Mouse (Mus musculus) neural tube, embryonic 12.5 days (tissue): ENCODE measurements around the gene Rnf121. TPM values are rescaled to one million over a fixed set of nuclear protein-coding genes. Genes with fewer than 3 reads are reported as not detected.
A peak's percentile ranks its signal among the peaks of the same experiment; 100 is the strongest.

Experiments used
- ATAC-seq: fragments of 200-750 bp; cut with Nextera tagmentation; 2 replicates; pipeline ENCODE4 v1.8.0; 2017; ENCODE audit warnings: low read depth, mild to moderate bottlenecking, moderate TSS enrichment, moderate library complexity; ENCODE audit not compliant: low FRiP score
- H3K27ac ChIP-seq: fragments of 300-500 bp; sonication (generic); 2 replicates; pipeline ENCODE4 v1.5.1; 2016
- H3K27me3 ChIP-seq: fragments of 300-500 bp; sonication (generic); replicated peaks from 2 replicates; pipeline ENCODE4 v1.6.1; 2016; ENCODE audit warnings: mild to moderate bottlenecking
- H3K36me3 ChIP-seq: fragments of 300-500 bp; sonication (generic); 2 replicates; pipeline ENCODE4 v1.6.1; 2016; ENCODE audit warnings: mild to moderate bottlenecking
- H3K4me1 ChIP-seq: fragments of 300-500 bp; sonication (generic); 2 replicates; pipeline ENCODE4 v1.6.1; 2016
- H3K4me2 ChIP-seq: fragments of 300-500 bp; sonication (generic); replicated peaks from 2 replicates; pipeline ENCODE4 v1.6.1; 2016; ENCODE audit warnings: mild to moderate bottlenecking
- H3K4me3 ChIP-seq: fragments of 300-500 bp; sonication (generic); 2 replicates; pipeline ENCODE4 v1.5.1; 2016
- H3K9ac ChIP-seq: fragments of 300-500 bp; sonication (generic); 2 replicates; pipeline ENCODE4 v1.6.1; 2016; ENCODE audit warnings: mild to moderate bottlenecking
- H3K9me3 ChIP-seq: fragments of 300-500 bp; sonication (generic); 2 replicates; pipeline ENCODE4 v1.6.1; 2016; ENCODE audit warnings: mild to moderate bottlenecking
- WGBS: fragments of 180-500 bp; shearing (Covaris S2); methylation state at CpG from one replicate; pipeline ENCODE4 v1.1.7; 2016; 5-methylcytosine and 5-hydroxymethylcytosine counted together
- polyA plus RNA-seq: library from polyadenylated mRNA; unstranded; fragments of >200 nt; fragmentation: Nextera tagmentation; extraction: Ambion mirVana; gene quantifications from 2 replicates; pipeline ENCODE4 v1.2.1, GENCODE M21; 2016

The Rnf121 gene
- polyA plus RNA-seq, 1 experiment from 2014 or later: 30.2 TPM

DNA sequence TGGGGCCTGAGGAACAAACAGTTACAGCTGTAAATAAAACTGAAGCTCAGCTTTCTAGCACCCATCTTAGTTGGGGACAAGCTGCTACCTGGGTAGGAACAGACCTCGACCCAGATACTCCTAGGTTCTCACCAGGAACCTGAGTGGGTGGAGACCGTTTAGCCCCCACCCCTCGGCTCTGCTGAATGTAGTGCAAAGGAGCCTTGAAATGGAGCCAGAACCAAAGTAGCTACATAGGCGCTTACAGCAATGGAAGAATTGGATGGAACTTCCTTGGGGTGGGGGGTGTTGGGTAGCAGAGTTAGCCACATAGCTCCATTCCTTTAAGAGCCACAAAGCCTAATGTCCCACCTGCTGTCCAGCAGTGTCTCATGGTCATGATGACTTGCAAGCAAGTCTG is 48.3 kb downstream of the Rnf121 start:
- no peak for ATAC-seq
- H3K27me3 ChIP-seq: no peaks in the 10 kb centered on the region
- H3K4me1 ChIP-seq: no peaks in the 10 kb centered on the region
- H3K9ac ChIP-seq: no peak overlapping the region
- no peaks in the 10 kb centered on the region for H3K9me3 ChIP-seq
- H3K4me3 ChIP-seq: no peak overlapping the region
- H3K4me2 ChIP-seq: no peak overlapping the region
- 89% methylated on average over 4 of the region's 4 CpGs for WGBS
- H3K27ac ChIP-seq: no peak overlapping the region
- peaks cover 96% of the 10 kb centered on the region for H3K36me3 ChIP-seq

DNA sequence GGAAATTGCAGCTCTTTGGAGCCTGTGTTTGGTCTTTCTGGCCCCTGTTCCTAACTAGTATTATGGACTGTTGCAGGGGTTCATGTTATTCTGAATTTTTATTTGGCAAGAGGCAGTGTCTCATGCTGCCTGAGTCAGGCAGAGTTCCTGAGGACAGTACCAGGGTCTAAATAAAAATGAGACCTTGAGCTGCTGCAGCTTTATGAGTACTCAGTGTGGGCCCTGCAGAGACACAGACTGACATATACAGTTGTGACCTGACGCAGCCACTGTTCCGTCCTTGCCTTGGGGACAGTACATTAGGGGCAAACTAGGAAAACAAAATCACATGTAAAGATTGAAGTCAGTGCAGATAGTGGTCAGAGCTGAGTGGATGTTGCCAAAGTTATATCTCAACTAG is 50.3 kb downstream of the Rnf121 start:
- H3K27ac ChIP-seq: no peak overlapping the region
- no peaks in the 10 kb centered on the region for H3K27me3 ChIP-seq
- no peak overlapping the region for H3K4me3 ChIP-seq
- 94% methylated on average over 2 of the region's 2 CpGs for WGBS
- ATAC-seq: no peak
- no peak overlapping the region for H3K4me2 ChIP-seq
- no peaks in the 10 kb centered on the region for H3K9me3 ChIP-seq
- H3K9ac ChIP-seq: no peak overlapping the region
- peaks cover 99% of the 10 kb centered on the region for H3K36me3 ChIP-seq
- H3K4me1 ChIP-seq: no peaks in the 10 kb centered on the region

DNA sequence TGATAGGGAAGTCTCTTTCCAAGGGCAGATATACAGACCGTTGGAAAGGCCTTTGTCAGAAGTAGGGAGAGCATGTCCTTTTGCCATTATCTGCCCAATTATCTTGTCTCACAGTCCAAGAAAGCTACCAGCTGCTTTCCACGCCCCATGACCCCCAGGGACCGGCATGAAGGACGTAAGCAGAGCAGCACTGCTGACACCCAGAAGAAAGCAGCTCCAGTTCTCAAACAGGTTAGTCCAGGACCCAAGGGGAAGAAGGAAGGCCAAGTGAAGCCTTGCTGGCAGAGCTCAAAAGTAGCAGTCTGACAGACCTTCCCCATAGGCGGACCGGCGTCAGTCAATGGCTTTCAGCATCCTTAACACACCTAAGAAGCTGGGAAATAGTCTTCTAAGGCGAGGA is 51.9 kb downstream of the Rnf121 start:
- Histone ChIP-seq H3K36me3 (peaks cover 100% of the 10 kb centered on the region), H3K9ac (no peak overlapping the region), H3K4me2 (no peak overlapping the region), H3K4me3 (no peak overlapping the region), H3K27me3 (no peaks in the 10 kb centered on the region), H3K9me3 (no peaks in the 10 kb centered on the region), H3K4me1 (no peaks in the 10 kb centered on the region), H3K27ac (no peak overlapping the region)
- WGBS: 94% methylated on average over 8 of the region's 8 CpGs
- ATAC-seq: no peak

DNA sequence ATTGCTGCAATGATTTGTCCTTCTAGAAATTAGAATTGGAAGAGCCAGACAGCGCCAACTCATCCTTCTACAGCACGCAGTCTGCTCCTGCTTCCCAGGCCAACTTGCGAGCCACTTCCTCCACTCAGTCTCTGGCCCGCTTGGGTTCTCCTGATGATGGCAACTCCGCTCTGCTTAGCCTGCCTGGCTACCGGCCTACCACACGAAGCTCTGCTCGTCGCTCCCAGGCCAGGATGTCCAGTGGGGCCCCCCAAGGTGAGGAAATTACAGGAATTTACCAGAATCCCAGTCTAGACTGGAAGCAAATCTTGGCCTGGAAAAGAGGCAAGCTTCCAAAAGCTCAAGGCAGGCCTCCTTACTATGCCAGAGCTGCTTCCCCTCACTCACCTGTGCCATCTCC is 53.4 kb downstream of the Rnf121 start:
- no peaks in the 10 kb centered on the region for H3K27me3 ChIP-seq
- ATAC-seq: no peak
- 92% methylated on average over 9 of the region's 9 CpGs for WGBS
- no peak overlapping the region for H3K9ac ChIP-seq
- no peak overlapping the region for H3K27ac ChIP-seq
- no peak overlapping the region for H3K4me3 ChIP-seq
- peaks cover 98% of the 10 kb centered on the region for H3K36me3 ChIP-seq
- no peaks in the 10 kb centered on the region for H3K9me3 ChIP-seq
- no peaks in the 10 kb centered on the region for H3K4me1 ChIP-seq
- no peak overlapping the region for H3K4me2 ChIP-seq

DNA sequence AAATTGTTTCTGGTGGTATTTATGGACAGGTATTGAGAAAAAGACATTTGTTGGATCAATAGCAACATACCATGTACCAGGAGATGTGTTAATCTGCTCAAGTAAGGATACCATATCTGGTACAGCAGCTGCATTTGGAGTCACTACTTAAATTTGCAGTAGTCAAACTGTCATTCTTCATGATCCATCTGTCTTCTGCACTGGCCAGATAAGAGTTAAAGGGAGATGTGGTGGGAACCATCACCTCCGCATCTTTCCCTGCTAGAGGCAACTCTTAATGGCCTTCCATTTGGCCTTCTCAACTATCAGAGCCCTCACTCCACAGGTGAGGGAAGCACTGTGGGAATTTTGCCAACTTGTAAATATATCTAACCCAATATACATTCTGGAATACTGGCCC is 58.7 kb downstream of the Rnf121 start:
- peaks cover 92% of the 10 kb centered on the region for H3K36me3 ChIP-seq
- H3K4me2 ChIP-seq: no peak overlapping the region

DNA sequence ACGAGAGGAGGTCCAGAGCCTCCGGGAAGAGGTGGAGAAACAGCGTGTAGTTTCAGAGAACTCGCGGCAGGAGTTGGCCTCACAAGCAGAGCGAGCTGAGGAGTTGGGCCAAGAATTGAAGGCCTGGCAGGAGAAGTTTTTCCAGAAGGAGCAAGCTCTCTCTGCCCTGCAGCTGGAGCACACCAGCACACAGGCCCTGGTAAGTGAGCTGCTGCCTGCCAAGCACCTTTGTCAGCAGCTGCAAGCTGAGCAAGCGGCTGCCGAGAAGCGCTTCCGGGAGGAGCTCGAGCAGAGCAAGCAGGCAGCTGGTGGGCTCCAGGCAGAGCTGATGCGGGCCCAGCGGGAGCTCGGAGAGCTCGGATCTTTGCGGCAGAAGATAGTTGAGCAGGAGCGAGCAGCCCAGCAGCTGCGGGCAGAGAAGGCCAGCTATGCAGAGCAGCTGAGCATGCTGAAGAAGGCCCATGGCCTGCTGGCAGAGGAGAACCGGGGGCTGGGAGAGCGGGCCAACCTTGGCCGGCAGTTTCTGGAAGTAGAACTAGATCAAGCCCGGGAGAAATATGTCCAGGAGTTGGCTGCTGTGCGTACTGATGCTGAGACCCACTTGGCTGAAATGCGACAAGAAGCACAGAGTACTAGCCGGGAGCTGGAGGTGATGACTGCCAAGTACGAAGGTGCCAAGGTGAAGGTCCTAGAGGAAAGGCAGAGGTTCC is 64.2 kb downstream of the Rnf121 start:
- WGBS: 93% methylated on average over 26 of the region's 26 CpGs
- H3K36me3 ChIP-seq: peaks cover 92% of the 10 kb centered on the region
- no peak for ATAC-seq

More for the DNA sequence above, 58.7 kb downstream of the Rnf121 start:
- Histone ChIP-seq H3K27me3 (no peaks in the 10 kb centered on the region), H3K4me3 (no peak overlapping the region), H3K9ac (no peak overlapping the region), H3K9me3 (no peaks in the 10 kb centered on the region), H3K4me1 (no peaks in the 10 kb centered on the region), H3K27ac (no peak overlapping the region)
- no peak for ATAC-seq
- 89% methylated on average over 1 of the region's 1 CpGs for WGBS

DNA sequence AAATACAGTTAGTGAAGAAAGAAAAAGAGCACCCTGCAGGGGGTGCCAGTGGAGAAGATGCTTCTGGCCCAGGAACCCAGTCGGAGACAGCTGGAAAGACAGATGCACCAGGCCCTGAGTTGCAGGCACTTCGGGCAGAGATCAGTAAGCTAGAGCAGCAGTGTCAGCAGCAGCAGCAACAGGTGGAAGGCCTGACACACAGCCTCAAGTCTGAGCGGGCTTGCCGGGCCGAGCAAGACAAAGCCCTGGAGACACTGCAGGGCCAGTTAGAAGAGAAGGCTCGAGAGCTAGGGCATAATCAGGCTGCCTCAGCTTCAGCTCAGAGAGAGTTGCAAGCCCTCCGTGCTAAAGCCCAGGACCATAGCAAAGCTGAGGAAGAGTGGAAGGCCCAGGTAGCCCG is 65.0 kb downstream of the Rnf121 start:
- ATAC-seq: no peak
- no peaks in the 10 kb centered on the region for H3K4me1 ChIP-seq
- no peak overlapping the region for H3K27ac ChIP-seq
- peaks cover 92% of the 10 kb centered on the region for H3K36me3 ChIP-seq
- H3K9ac ChIP-seq: peak overlapping the region; percentile 21; the same call in 1 of the 2 replicates
- no peak overlapping the region for H3K4me2 ChIP-seq
- no peaks in the 10 kb centered on the region for H3K27me3 ChIP-seq
- 87% methylated on average over 8 of the region's 8 CpGs for WGBS
- H3K4me3 ChIP-seq: no peak overlapping the region
- H3K9me3 ChIP-seq: no peaks in the 10 kb centered on the region

More for the DNA sequence above, 64.2 kb downstream of the Rnf121 start:
- peak overlapping the region; percentile 21; the same call in 1 of the 2 replicates for H3K9ac ChIP-seq
- no peaks in the 10 kb centered on the region for H3K4me1 ChIP-seq
- H3K4me3 ChIP-seq: no peak overlapping the region
- H3K27ac ChIP-seq: no peak overlapping the region
- no peaks in the 10 kb centered on the region for H3K9me3 ChIP-seq
- no peak overlapping the region for H3K4me2 ChIP-seq
- no peaks in the 10 kb centered on the region for H3K27me3 ChIP-seq

DNA sequence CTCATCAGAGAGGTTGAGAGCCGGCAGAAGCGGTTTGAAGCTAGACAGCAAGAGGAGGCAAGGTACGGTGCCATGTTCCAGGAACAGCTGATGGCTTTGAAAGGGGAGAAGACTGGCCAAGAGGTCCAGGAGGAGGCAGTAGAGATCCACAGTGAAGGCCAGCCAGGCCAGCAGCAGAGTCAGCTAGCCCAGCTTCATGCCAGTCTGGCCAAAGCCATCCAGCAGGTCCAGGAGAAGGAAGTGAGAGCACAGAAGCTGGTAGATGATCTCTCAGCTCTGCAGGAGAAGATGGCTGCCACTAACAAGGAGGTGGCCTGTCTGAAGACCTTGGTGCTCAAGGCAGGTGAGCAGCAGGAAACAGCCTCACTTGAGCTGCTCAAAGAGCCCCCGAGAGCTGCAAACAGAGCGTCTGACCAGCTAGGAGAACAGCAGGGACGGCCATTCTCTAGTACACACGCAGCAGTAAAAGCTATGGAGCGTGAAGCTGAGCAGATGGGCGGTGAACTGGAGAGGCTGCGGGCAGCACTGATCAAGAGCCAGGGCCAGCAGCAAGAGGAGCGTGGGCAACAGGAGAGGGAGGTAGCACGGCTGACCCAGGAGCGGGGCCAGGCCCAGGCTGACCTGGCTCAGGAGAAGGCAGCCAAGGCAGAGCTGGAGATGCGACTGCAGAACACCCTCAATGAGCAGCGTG is 65.7 kb downstream of the Rnf121 start:
- H3K27ac ChIP-seq: no peak overlapping the region
- H3K4me1 ChIP-seq: no peaks in the 10 kb centered on the region
- no peak overlapping the region for H3K9ac ChIP-seq

DNA sequence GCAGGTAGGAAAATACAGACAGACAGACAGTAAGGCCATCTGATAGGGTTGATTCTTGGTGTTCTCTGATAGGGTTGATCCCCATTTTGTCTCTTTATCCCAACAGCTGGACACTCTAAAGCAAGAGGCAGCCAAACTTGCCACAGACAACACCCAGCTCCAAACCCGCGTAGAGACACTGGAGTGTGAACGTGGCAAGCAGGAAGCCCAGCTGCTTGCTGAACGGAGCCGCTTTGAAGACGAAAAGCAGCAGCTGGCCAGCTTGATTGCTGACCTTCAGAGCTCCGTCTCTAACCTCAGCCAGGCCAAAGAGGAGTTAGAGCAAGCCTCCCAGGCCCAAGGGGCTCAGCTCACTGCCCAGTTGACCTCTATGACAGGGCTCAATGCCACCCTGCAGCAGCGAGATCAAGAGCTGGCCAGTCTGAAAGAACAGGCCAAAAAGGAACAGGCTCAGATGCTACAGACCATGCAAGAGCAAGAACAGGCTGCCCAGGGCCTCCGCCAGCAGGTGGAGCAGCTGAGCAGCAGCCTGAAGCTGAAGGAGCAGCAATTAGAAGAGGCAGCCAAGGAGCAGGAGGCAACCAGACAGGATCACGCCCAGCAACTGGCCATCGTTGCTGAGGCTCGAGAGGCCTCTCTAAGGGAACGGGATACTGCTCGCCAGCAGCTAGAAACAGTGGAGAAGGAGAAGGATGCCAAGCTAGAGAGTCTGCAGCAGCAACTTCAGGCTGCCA is 66.9 kb downstream of the Rnf121 start:
- Histone ChIP-seq H3K9ac (no peak overlapping the region), H3K27me3 (no peaks in the 10 kb centered on the region), H3K4me2 (no peak overlapping the region), H3K36me3 (peaks cover 97% of the 10 kb centered on the region), H3K27ac (0 out of 2 replicates have a peak overlapping the region, but pooled peaks have one; percentile 20), H3K9me3 (no peaks in the 10 kb centered on the region), H3K4me3 (no peak overlapping the region), H3K4me1 (no peaks in the 10 kb centered on the region)
- ATAC-seq: peak; percentile 72; the same call in 1 of the 2 replicates
- WGBS: 70% methylated on average over 14 of the region's 14 CpGs

More for the DNA sequence above, 65.7 kb downstream of the Rnf121 start:
- Histone ChIP-seq H3K36me3 (peaks cover 94% of the 10 kb centered on the region), H3K9me3 (no peaks in the 10 kb centered on the region), H3K4me3 (no peak overlapping the region), H3K4me2 (no peak overlapping the region), H3K27me3 (no peaks in the 10 kb centered on the region)
- WGBS: 89% methylated on average over 15 of the region's 15 CpGs
- ATAC-seq: no peak

DNA sequence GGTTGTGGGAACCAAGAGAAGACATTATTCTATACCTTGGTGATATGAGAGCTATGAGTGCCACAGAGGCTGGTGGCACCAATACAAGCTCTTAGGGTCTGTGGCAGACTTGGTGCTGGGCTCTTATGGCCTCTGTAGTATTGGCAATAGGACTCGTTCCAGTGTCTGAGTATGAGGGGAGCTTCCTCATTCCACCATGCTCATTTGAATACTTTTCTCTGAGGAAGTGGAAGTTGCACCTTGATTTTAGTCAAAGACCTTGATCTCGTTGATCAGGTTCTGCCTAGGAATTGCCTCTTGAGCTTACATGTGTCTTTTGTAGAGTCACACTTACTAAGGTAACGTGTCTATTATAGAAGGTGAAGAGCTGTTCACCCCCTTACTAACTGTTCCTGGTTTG is 71.0 kb downstream of the Rnf121 start:
- ATAC-seq: no peak
- peaks cover 98% of the 10 kb centered on the region for H3K36me3 ChIP-seq
- no peak overlapping the region for H3K9ac ChIP-seq
- H3K4me1 ChIP-seq: no peaks in the 10 kb centered on the region
- no peaks in the 10 kb centered on the region for H3K27me3 ChIP-seq
- H3K4me3 ChIP-seq: no peak overlapping the region
- no peak overlapping the region for H3K27ac ChIP-seq
- H3K4me2 ChIP-seq: no peak overlapping the region
- WGBS: 93% methylated on average over 3 of the region's 3 CpGs
- no peaks in the 10 kb centered on the region for H3K9me3 ChIP-seq

DNA sequence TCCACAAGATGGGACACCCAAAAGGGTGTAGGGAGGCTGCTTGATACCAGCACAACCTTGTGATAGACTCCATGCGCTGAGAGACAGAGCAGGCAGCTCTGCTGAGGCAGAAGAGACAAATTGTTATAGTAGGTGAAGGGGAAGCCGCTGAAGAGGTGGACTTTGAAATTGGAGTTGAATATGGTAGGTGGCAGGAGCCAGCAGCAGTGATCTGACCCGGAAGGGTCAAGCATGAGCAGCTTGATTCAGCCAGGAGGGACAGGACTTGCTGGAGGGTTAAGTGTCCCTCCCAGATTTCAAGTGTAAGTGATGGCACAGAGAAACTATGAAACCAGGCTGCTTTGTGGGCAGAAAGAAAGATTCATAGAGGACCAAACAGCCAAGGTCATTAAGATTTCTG is 80.2 kb downstream of the Rnf121 start:
- Histone ChIP-seq H3K9me3 (no peaks in the 10 kb centered on the region), H3K9ac (no peak overlapping the region), H3K27me3 (no peaks in the 10 kb centered on the region), H3K36me3 (peaks cover 47% of the 10 kb centered on the region), H3K4me2 (no peak overlapping the region), H3K4me1 (no peaks in the 10 kb centered on the region), H3K4me3 (no peak overlapping the region), H3K27ac (no peak overlapping the region)
- WGBS: 92% methylated on average over 3 of the region's 3 CpGs
- no peak for ATAC-seq

DNA sequence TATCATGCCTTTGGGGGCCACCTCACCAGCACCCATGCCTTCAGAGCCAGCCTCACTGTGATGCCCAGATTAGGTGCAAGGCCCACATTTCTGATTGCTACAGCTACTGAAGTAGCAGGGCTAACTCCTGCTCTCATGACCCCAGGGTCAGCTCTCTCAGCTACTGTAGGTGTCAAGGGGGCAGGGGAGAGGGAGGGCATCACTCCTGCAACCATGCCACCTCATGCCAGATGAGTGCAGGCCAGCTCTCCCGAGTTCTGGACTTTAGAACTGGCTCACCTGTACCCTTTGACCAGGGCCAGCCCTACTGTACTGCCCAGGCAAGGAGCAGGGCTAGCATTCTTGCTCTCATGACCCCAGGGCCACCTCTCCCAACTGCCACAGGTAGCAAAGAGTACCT is 82.5 kb downstream of the Rnf121 start:
- Histone ChIP-seq H3K4me2 (no peak overlapping the region), H3K4me1 (no peaks in the 10 kb centered on the region), H3K9ac (no peak overlapping the region), H3K4me3 (no peak overlapping the region), H3K9me3 (no peaks in the 10 kb centered on the region), H3K27me3 (no peaks in the 10 kb centered on the region), H3K36me3 (peaks cover 29% of the 10 kb centered on the region), H3K27ac (no peak overlapping the region)
- ATAC-seq: no peak
- WGBS: 68% methylated on average over 1 of the region's 1 CpGs
